Mouse (Mus musculus): ENCODE measurements around the gene Trim67.
A peak's percentile ranks its signal among the peaks of the same experiment; 100 is the strongest.

Gene Trim67

DNA sequence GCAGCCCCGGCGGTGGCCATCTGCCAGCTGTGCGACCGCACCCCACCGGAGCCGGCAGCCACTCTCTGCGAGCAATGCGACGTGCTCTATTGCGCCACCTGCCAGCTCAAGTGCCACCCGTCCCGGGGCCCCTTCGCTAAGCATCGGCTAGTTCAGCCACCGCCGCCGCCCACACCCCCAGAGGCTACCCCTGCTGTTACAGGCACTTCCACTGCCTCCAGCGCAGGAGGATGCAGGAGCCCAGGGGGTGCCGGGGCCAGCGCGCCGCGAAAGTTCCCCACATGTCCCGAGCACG is 1.5 kb downstream of the Trim67 start:
- peak; percentile 29 for DNase-seq (ENCODE audit: low spot score)

DNA sequence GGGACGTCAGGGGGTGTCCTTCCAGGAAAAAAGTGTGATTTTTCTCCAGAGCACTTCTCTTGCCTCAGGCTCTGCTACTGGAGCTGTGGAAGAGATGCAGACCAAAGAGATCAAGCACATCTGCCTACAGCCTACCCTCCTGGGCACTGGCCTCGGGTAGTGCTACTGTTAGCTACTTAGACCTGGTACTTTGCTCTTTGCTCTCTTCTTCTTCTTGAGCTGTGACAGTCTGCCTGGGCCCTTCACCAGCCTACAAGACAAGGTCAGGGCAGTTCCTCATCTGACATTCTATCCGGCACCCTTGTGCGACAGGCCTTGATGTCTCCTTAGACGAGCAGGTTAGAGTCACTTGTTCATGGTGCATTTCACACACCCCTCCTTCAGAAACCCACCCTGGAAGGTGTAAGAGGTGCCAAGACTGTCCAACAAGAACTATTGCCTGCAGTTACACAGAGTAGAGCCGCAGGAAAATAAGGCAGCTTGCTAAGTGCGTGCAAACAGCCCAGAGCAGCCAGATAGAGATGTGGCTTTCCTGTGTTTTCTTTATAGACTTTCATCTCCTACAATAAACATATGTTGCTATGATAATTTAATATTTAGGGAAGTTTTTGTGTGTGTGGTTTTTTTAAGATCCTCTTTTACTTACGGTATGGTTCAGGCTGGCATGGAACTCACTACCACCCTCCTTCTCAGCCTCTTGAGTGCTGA is 3.0 kb downstream of the Trim67 start:
- no peak for DNase-seq (ENCODE audit: low spot score)

- DNase-seq (ENCODE audit: low spot score), result no peak
Measured at GRCm38 (mm10) chr8:124800542-124800941, 7.7 kb downstream of the Trim67 start.

- no peak for DNase-seq (ENCODE audit: low spot score)
Measured at GRCm38 (mm10) chr8:124803824-124804702, 11.2 kb downstream of the Trim67 start.

GRCm38 (mm10) chr8:124805990-124806389 is 13.1 kb downstream of the Trim67 start:
- DNase-seq (ENCODE audit: low spot score), result no peak

DNA sequence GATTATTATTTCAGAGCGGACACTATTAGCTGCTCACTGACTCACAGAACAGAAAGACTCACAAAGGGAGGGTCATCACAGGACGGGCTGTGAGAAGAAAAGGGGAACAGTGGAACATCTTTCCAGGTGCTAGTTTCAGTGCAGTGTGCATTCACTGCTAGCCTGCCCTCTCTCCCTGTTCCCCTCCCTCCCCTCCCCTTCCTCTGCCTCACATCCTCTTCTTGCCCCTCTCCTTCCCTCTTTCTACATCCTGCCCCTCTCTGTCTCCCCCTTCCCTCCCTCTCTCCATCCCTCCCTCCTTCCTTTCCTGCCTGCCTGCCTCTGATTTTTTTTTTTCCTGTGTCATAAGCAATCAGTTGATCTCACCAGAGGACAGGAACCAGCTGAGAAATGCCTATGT is 16.5 kb downstream of the Trim67 start:
- DNase-seq (ENCODE audit: low spot score), result no peak

GRCm38 (mm10) chr8:124810056-124810610 is 17.2 kb downstream of the Trim67 start:
- no peak for DNase-seq (ENCODE audit: low spot score)

GRCm38 (mm10) chr8:124810689-124811394 is 17.9 kb downstream of the Trim67 start:
- no peak for DNase-seq (ENCODE audit: low spot score)

DNA sequence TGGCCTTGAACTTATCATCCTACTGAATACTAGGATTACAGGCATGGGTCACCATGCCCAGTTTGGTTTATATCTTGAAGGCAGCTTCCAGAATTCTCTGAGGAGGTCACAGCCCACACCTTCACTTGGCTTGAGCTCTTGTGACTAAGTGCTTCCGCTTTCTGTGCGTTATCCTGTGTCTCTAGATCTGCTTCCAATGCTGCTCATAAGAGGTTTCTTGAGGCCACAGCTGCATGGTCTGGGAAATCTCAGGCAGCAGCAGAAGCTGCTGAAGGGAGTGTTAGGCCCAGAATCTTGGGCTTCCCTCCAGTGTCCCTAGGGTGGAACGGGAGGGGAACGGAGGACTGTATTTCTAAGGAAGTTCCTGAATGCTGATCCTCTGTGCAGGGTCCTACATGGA is 20.4 kb downstream of the Trim67 start:
- no peak for DNase-seq (ENCODE audit: low spot score)

- DNase-seq (ENCODE audit: low spot score), result no peak
Measured at GRCm38 (mm10) chr8:124815870-124816269, 23.0 kb downstream of the Trim67 start.

GRCm38 (mm10) chr8:124816866-124817265 is 24.0 kb downstream of the Trim67 start:
- no peak for DNase-seq (ENCODE audit: low spot score)

GRCm38 (mm10) chr8:124817361-124817760 is 24.5 kb downstream of the Trim67 start:
- no peak for DNase-seq (ENCODE audit: low spot score)

GRCm38 (mm10) chr8:124819612-124820115 is 26.8 kb downstream of the Trim67 start:
- DNase-seq (ENCODE audit: low spot score), result no peak

DNA sequence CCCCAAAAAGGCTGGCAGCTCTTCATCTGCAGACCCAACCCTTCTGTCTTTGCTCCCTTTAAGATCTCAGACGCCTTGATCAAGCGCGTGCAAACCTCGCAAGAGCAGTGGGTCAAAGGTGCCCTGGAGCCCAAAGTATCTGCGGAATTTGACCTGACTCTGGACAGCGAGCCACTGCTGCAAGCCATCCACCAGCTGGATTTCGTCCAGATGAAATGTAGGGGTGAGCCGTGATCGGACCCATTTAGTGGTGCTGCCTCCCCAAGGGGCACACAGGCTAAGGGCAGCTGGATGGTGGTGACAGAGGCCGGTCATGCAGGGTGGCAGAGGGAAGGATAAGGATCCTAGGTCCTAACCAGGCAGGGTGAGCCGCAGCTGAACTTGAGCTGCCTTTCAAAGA is 27.2 kb downstream of the Trim67 start:
- DNase-seq (ENCODE audit: low spot score), result peak; percentile 42

GRCm38 (mm10) chr8:124823497-124823896 is 30.6 kb downstream of the Trim67 start:
- DNase-seq (ENCODE audit: low spot score), result no peak

DNA sequence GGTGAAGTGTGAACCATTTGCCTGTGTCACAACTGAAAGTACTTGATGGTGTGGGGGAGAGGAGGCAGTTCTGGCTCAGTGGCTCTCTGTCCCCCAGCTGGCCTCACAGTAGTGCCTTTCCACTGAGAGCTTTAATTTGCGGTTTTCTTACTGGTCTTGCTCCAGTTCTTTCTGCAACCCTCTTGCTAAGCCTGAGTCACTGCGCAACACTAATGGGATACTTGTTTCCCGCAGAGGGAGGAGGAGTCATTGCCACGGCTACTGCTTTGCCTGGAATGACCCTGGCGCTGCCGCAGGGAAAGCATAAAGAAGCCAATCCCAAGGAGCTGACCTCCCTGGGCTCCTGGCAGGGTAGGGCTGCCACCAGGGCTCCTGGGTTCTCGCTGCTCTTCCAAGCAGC is 33.8 kb downstream of the Trim67 start:
- no peak for DNase-seq (ENCODE audit: low spot score)

DNA sequence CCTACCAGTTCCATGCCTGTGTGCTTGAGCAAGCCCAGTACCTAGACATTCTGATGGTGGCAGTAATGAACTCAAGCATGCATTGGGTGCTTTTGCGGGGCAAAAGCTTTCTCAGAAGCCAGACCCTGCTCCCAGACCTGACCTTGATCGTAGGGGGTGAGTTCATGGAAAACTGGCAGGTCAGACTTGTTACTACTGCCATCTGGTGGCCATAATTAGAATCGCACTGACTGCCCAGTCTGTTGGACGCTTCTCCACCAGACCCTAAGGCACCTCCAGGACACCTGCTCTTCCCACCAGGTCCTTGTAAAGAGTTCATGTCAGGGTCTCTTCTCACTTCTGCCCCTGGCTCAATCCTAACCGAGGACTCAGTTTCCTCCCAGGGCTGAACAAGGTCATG is 34.5 kb downstream of the Trim67 start:
- DNase-seq (ENCODE audit: low spot score), result peak; percentile 50

GRCm38 (mm10) chr8:124828561-124829240 is 35.8 kb downstream of the Trim67 start:
- no peak for DNase-seq (ENCODE audit: low spot score)

- DNase-seq (ENCODE audit: low spot score), result no peak
Measured at GRCm38 (mm10) chr8:124830050-124830449, 37.2 kb downstream of the Trim67 start.

GRCm38 (mm10) chr8:124831531-124831930 is 38.6 kb downstream of the Trim67 start:
- no peak for DNase-seq (ENCODE audit: low spot score)

GRCm38 (mm10) chr8:124831941-124832340 is 39.0 kb downstream of the Trim67 start:
- DNase-seq (ENCODE audit: low spot score), result no peak

All from yolk sac, embryonic 10.5 days (tissue).